ENCODE assay signal across 8 mouse cellular contexts in genomic region chr6:3345924-3346597, GRCm38 (mm10). TPM values are rescaled to one million over a fixed set of nuclear protein-coding genes. Genes with fewer than 3 reads are reported as not detected.
DNase-seq lines count a peak whose midpoint lies in the region; ATAC-seq and TF ChIP-seq lines count a peak whose summit lies in the region.
"Not testable (repeated sequence)": the region's sequence is repeated elsewhere in the genome, so short reads cannot be mapped to it uniquely, and the experiment has no call there.

No protein-coding gene starts in this region.

- H3K4me2 ChIP-seq in heart, embryonic 13.5 days = peak overlapping the region; percentile 49

- not testable (repeated sequence) for H3K9ac ChIP-seq in heart, embryonic 13.5 days

- not testable (repeated sequence) for H3K9me3 ChIP-seq in heart, embryonic 13.5 days

- peak; percentile 31 for DNase-seq in adipocyte (ENCODE audit: low spot score)
- peak; percentile 49 for DNase-seq in kidney, adult 11 months
- DNase-seq in left cerebral cortex, postnatal 10 days (ENCODE audit: extremely low spot score in 1 of 2, low spot score in 2 of 2) = peak; percentile 2 to 35
- DNase-seq in lung, postnatal 36 days = peak; percentile 85
- peak; percentile 28 to 34 for DNase-seq in right cerebral cortex, postnatal 10 days (ENCODE audit: low spot score in 2 of 2)
- DNase-seq in thymus, postnatal 4 days = peak; percentile 48

- not testable (repeated sequence) for H3K27ac ChIP-seq in embryonic fibroblast, embryonic 13.5 days (ENCODE audit: insufficient read depth, low read length); heart, embryonic 13.5 days (replicated peaks)

- peak; percentile 45; the same call in 1 of the 2 replicates for TF ChIP-seq POLR2A in embryonic fibroblast, embryonic 13.5 days (IDR thresholded peaks at IDR 0.05; ENCODE audit: low read depth, low read length)

- H3K27me3 ChIP-seq in heart, embryonic 13.5 days (replicated peaks) = not testable (repeated sequence)

- peak overlapping the region; percentile 42 for H3K4me3 ChIP-seq in embryonic fibroblast, embryonic 13.5 days (ENCODE audit: insufficient read depth, low read length)
- peak overlapping the region; percentile 22 for H3K4me3 ChIP-seq in heart, embryonic 13.5 days

- 6% methylated on average over 1 of the region's 1 CpGs for WGBS in heart, embryonic 13.5 days

- ATAC-seq in heart, embryonic 13.5 days (ENCODE audit: extremely low read depth, insufficient number of reproducible peaks, low FRiP score, low TSS enrichment) = not testable (repeated sequence)

- H3K36me3 ChIP-seq in heart, embryonic 13.5 days = not testable (repeated sequence)

- intact Hi-C loops in left cerebral cortex, postnatal 10 days (cut with DNase I) = not testable (repeated sequence)

- not testable (repeated sequence) for H3K4me1 ChIP-seq in embryonic fibroblast, embryonic 13.5 days (ENCODE audit: control insufficient read depth, insufficient read depth, low read length); heart, embryonic 13.5 days

- not testable (repeated sequence) for TF ChIP-seq CTCF in embryonic fibroblast, embryonic 13.5 days (IDR thresholded peaks at IDR 0.05; ENCODE audit: borderline replicate concordance, insufficient read depth, low read length)

RNA-seq across cellular contexts. Expression of gene Samd9l, which starts 53.3 kb away (rescaled TPM):
- 25.4 and 27.1 TPM in 2 replicates for polyA plus RNA-seq in embryonic fibroblast, embryonic 13.5 days (2011; ENCODE audit: insufficient read length, low read depth, missing spikeins)
- 1.4 and 1.5 TPM in 2 replicates for polyA plus RNA-seq in heart, embryonic 13.5 days (2015; fragmentation: Nextera tagmentation; extraction: Ambion mirVana)
- total RNA-seq in left cerebral cortex, postnatal 10 days (2021) = 1 to 10 TPM; 4.5 to 5.0 TPM

Comparison
In these comparisons a context has a peak if more than half of its experiments do, and no peak if none do; other contexts are left out.
1. DNase-seq: peak in every context shown above with its lines; median percentile 85 in lung, postnatal 36 days; 49 in kidney, adult 11 months; 48 in thymus, postnatal 4 days; 31 in adipocyte; 31 in right cerebral cortex, postnatal 10 days; 18 in left cerebral cortex, postnatal 10 days.
2. RNA of gene Samd9l, which starts 53.3 kb away (polyA plus RNA-seq): 25.4 to 27.1 TPM in embryonic fibroblast, embryonic 13.5 days; 1.4 to 1.5 TPM in heart, embryonic 13.5 days; every median in the first group is over 10 times any median in the second.